Mouse (Mus musculus) monocyte, adult 5-6 weeks (primary cell): ENCODE measurements at regions not wholly inside any gene's neighbourhood (a gene's known extent, or its start where the extent isn't known, plus 50 kb on each side); places are given as distances from the start of the nearest gene placed in this dataset.
"Not testable (repeated sequence)": the region's sequence is repeated elsewhere in the genome, so short reads cannot be mapped to it uniquely, and the experiment has no call there.

Experiments used
- ATAC-seq: fragments of 153-309, 156-312 bp; replicated peaks from 2 replicates; pipeline ENCODE4 v1.8.0; 2017; ENCODE audit warnings: mild to moderate bottlenecking; ENCODE audit not compliant: low TSS enrichment, insufficient number of reproducible peaks, severe bottlenecking, poor library complexity, low FRiP score

- no peak for ATAC-seq
Measured at GRCm38 (mm10) chr17:66206074-66206473, 82.8 kb downstream of the Ddx11 start.

GRCm38 (mm10) chr17:66207653-66208497 is 84.6 kb downstream of the Ddx11 start:
- ATAC-seq: not testable (repeated sequence)

GRCm38 (mm10) chr17:66208803-66209515 is 85.6 kb downstream of the Ddx11 start:
- peak; percentile 65 for ATAC-seq

GRCm38 (mm10) chr17:66211561-66211960 is 88.2 kb downstream of the Ddx11 start:
- no peak for ATAC-seq

- no peak for ATAC-seq
Measured at GRCm38 (mm10) chr17:66212616-66213015, 89.3 kb downstream of the Ddx11 start.

GRCm38 (mm10) chr17:66218321-66218720 is 95.0 kb downstream of the Ddx11 start:
- no peak for ATAC-seq

GRCm38 (mm10) chr17:66219669-66220435 is 96.5 kb downstream of the Ddx11 start:
- ATAC-seq: no peak

GRCm38 (mm10) chr17:66221256-66221655 is 97.9 kb downstream of the Ddx11 start:
- ATAC-seq: 0 out of 2 replicates have a peak, but pooled peaks have one; percentile 47

GRCm38 (mm10) chr17:66223711-66224110 is 100.4 kb downstream of the Ddx11 start:
- no peak for ATAC-seq

GRCm38 (mm10) chr17:66224241-66224640 is 100.9 kb downstream of the Ddx11 start:
- no peak for ATAC-seq

- no peak for ATAC-seq
Measured at GRCm38 (mm10) chr17:66232391-66232790, 109.1 kb downstream of the Ddx11 start.

GRCm38 (mm10) chr17:66232891-66233421 is 109.6 kb downstream of the Ddx11 start:
- no peak for ATAC-seq

- ATAC-seq: no peak
Measured at GRCm38 (mm10) chr17:66233451-66233951, 110.2 kb downstream of the Ddx11 start.

GRCm38 (mm10) chr17:66234432-66234831 is 111.1 kb downstream of the Ddx11 start:
- no peak for ATAC-seq

GRCm38 (mm10) chr17:66235096-66235805 is 111.9 kb downstream of the Ddx11 start:
- ATAC-seq: peak; percentile 73

GRCm38 (mm10) chr17:66235806-66236335 is 112.6 kb downstream of the Ddx11 start:
- no peak for ATAC-seq

- no peak for ATAC-seq
Measured at GRCm38 (mm10) chr17:66241868-66242622, 118.7 kb downstream of the Ddx11 start.
